Mouse (Mus musculus): ENCODE results near the gene Car5b.

DNA sequence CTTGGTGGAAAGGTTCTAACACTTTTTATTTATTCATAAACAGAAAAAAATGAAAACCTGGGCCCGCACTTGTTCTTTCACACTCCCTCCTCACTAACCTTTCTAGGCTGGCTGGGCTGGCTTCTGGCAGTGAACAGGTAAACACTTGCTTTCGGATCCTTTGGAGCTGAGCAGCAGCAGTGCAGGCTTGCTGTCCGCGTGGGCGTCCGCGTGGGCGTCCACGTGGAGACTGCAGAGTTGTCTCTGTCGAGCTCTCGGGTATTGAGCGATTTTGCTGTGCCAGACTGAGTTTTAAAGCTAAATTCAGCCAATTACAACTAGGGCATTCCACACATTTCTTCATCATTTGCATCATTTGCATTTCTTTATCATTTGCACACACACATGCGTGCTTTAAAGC lies 14.3 kb upstream of the Car5b start:
- TF ChIP-seq POLR2A (IDR thresholded peaks at IDR 0.05; ENCODE audit: borderline replicate concordance, extremely low read depth, insufficient read depth, insufficient read length, poor library complexity, severe bottlenecking) (no peak), CTCF (IDR thresholded peaks at IDR 0.05; ENCODE audit: borderline replicate concordance, extremely low read depth, insufficient read depth, insufficient read length) (no peak)
